Mouse (Mus musculus) thymus, adult 2 months (tissue): Measurements from ENCODE around the gene Zfp944. TPM values are rescaled to one million over a fixed set of nuclear protein-coding genes. Genes with fewer than 3 reads are reported as not detected.
"Not testable (repeated sequence)": the region's sequence is repeated elsewhere in the genome, so short reads cannot be mapped to it uniquely, and the experiment has no call there.

Experiments used
- DNase-seq: peaks from one replicate; pipeline ENCODE4 v3.0.0; 2021
- H3K27ac ChIP-seq: fragments of 200-500 bp; 2 replicates; pipeline ENCODE4 v1.5.1; 2012; ENCODE audit warnings: low read length, control low read depth; ENCODE audit not compliant: control insufficient read depth, insufficient read depth
- H3K27me3 ChIP-seq: fragments of 200-500 bp; 2 replicates; pipeline ENCODE4 v1.6.1; 2012; ENCODE audit warnings: mild to moderate bottlenecking, low read length, moderate library complexity, mixed read lengths; ENCODE audit not compliant: control insufficient read depth, insufficient read depth
- H3K36me3 ChIP-seq: fragments of 200-500 bp; 2 replicates; pipeline ENCODE4 v1.6.1; 2012; ENCODE audit warnings: mild to moderate bottlenecking, low read length, moderate library complexity; ENCODE audit not compliant: control insufficient read depth, insufficient read depth
- H3K4me1 ChIP-seq: fragments of 200-500 bp; replicated peaks from 2 replicates; pipeline ENCODE4 v1.6.1; 2012; ENCODE audit warnings: low read length; ENCODE audit not compliant: control insufficient read depth, insufficient read depth
- H3K4me3 ChIP-seq: fragments of 200-500 bp; 2 replicates; pipeline ENCODE4 v1.5.1; 2012; ENCODE audit warnings: mild to moderate bottlenecking, low read length, control low read depth, moderate library complexity; ENCODE audit not compliant: control insufficient read depth, insufficient read depth
- CTCF ChIP-seq: fragments of 200-500 bp; IDR thresholded peaks from 2 replicates; pipeline ENCODE4 v1.5.1; 2012; ENCODE audit warnings: mild to moderate bottlenecking, control low read depth, low read length, moderate library complexity, borderline replicate concordance; ENCODE audit not compliant: control insufficient read depth, poor library complexity, insufficient read depth; ENCODE audit errors: extremely low read depth
- POLR2A ChIP-seq: fragments of 200-500 bp; IDR thresholded peaks from 2 replicates; pipeline ENCODE4 v1.6.1; 2012; ENCODE audit warnings: mild to moderate bottlenecking, low read length, control low read depth, moderate library complexity; ENCODE audit not compliant: control insufficient read depth, poor library complexity, insufficient read depth; ENCODE audit errors: extremely low read depth
- WGBS: fragments of 180-500 bp; shearing (Covaris S2); methylation state at CpG from one replicate; pipeline ENCODE4 v1.1.7; 2018; 5-methylcytosine and 5-hydroxymethylcytosine counted together
- polyA plus RNA-seq: library from polyadenylated mRNA; depleted of rRNA; stranded (reverse); fragments of >200 nt; gene quantifications from 2 replicates; pipeline ENCODE4 v1.2.3, GENCODE M21; 2012; rRNA removed

Zfp944 gene
- 6.3 and 6.6 TPM in 2 replicates for polyA plus RNA-seq

DNA sequence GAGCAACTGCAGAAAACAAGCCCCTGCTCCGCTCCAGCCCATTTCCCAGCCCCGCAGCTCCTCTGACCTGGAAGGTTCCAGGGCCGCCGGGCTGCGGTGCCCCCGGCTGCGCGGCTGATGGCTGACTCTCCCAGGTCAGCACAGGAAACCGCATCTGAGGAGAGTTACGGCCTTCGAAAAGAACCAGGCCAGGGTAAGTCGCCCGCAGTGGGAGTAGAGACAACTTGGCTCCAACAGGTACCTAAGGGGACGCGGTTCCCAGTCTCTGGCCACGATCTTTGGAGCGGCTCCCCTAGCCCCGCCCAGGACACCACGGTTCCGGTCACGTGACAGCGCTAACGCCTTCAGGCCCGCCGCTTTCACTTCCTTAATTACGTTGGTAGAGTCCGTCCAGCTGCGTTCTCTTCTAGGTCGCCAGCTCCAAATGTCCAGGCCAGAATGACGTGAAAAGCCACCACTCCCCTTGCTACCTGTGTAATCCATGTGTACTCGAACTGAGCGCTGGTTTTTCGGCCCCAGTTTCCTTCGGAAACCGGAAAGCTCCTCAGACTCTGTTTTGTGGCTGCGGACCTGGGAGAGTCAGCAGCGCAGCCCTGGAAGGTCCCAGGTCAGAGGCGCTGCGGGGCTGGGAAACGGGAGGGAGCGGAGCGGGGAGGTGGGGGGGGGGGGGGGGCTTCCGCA, at the start of gene Zfp944, which contains the start of gene Zfp758:
Gene Zfp944 (minus strand): TSS at position 300 of the 681 bp plus-strand sequence.
Gene Zfp758 (plus strand): TSS at position 353 of the 681 bp plus-strand sequence.
- peak within 1 kb of the TSS; percentile 78 for H3K4me3 ChIP-seq
- DNase-seq: peak; percentile 41
- H3K4me1 ChIP-seq, H3K36me3 ChIP-seq, H3K27me3 ChIP-seq: not testable (repeated sequence)
- under 1% methylated on average over 33 of the region's 43 CpGs for WGBS
- H3K27ac ChIP-seq: peak within 1 kb of the TSS; percentile 64; the same call in 1 of the 2 replicates

GRCm38 (mm10) chr17:22410756-22411155, 49.6 kb upstream of the Zfp944 start:
- Histone ChIP-seq H3K4me3 (no peak overlapping the region), H3K27me3 (no peaks in the 10 kb centered on the region), H3K4me1 (no peaks in the 10 kb centered on the region), H3K27ac (no peak overlapping the region), H3K36me3 (no peaks in the 10 kb centered on the region)
- WGBS: 68% methylated on average over 2 of the region's 2 CpGs
- TF ChIP-seq POLR2A: no peak
- no peak for TF ChIP-seq CTCF
- DNase-seq: peak; percentile 40

GRCm38 (mm10) chr17:22363895-22364294, 2.7 kb upstream of the Zfp944 start:
- peaks cover 5% of the 10 kb centered on the region; the same call in 1 of the 2 replicates for H3K36me3 ChIP-seq
- WGBS: 96% methylated on average over 3 of the region's 3 CpGs
- H3K27ac ChIP-seq: no peak overlapping the region
- H3K4me3 ChIP-seq: no peak overlapping the region
- no peaks in the 10 kb centered on the region for H3K27me3 ChIP-seq
- no peak for TF ChIP-seq POLR2A
- no peak for TF ChIP-seq CTCF
- peaks cover 6% of the 10 kb centered on the region for H3K4me1 ChIP-seq
- DNase-seq: no peak

DNA sequence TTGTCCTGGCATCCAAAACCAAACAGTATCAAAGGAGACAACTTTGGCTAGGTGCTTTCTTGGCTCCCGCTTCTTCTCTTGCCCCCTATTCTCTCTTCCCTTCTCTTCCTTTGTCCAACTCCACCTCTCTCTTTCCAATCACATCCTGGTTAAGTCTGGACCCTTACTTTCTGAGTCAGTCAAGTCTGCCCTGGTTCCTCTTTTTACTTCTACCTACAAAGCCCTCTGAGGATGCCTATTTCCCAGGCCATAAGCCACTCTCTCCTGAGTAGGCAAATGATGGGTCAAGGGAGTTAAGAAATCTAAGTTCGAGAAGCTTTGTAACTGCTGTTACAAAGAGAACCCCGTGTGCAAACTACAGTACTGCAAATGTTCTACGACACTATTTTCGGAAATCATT, 628 bp downstream of the Zfp944 start:
- WGBS: 23% methylated on average over 5 of the region's 5 CpGs
- H3K27me3 ChIP-seq: no peaks in the 10 kb centered on the region
- DNase-seq: no peak
- no peak overlapping the region for H3K4me3 ChIP-seq
- H3K36me3 ChIP-seq: peaks cover 5% of the 10 kb centered on the region; the same call in 1 of the 2 replicates
- no peak overlapping the region for H3K27ac ChIP-seq
- peaks cover 6% of the 10 kb centered on the region for H3K4me1 ChIP-seq
- TF ChIP-seq POLR2A (no peak), CTCF (no peak)

GRCm38 (mm10) chr17:22352794-22353193, 8.4 kb downstream of the Zfp944 start:
- H3K36me3 ChIP-seq: no peaks in the 10 kb centered on the region; the same call in 1 of the 2 replicates
- H3K27ac ChIP-seq: no peak overlapping the region
- peak; percentile 40 for DNase-seq
- no peaks in the 10 kb centered on the region for H3K27me3 ChIP-seq
- H3K4me3 ChIP-seq: no peak overlapping the region
- TF ChIP-seq POLR2A: no peak
- no peaks in the 10 kb centered on the region for H3K4me1 ChIP-seq

GRCm38 (mm10) chr17:22315247-22315646, 46.0 kb downstream of the Zfp944 start:
- not testable (repeated sequence) for H3K27ac ChIP-seq, H3K27me3 ChIP-seq, H3K4me3 ChIP-seq, H3K36me3 ChIP-seq, DNase-seq, H3K4me1 ChIP-seq
- 11% methylated on average over 2 of the region's 2 CpGs for WGBS

DNA sequence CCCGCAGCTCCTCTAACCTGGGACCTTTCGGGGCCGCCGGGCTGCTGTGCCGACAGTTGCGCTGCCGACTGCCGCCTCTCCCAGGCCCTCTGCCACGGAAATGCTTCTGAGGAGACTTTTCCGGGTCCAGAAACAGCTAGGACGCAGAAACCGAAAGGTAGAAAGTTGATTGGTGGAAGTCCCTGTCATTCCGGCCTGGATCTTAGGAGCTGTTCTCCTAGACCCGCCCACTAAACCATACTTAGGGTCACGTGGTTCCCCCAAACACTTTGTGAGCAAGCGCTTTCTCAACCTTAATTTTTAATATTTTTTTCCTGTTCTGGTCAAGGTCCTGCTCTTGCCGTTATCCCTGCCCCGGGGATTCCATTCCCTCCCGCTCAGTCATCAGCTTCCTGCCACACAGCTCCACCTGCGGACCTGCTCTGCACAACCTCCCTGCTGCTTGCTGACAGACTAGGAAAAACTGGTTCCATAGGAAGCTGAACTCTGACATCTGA, 46.4 kb downstream of the Zfp944 start, which contains the start of gene CT030661.1:
Gene CT030661.1 (minus strand): TSS at position 108 of the 497 bp plus-strand sequence.
- not testable (repeated sequence) for H3K36me3 ChIP-seq, H3K4me1 ChIP-seq, H3K27me3 ChIP-seq
- under 1% methylated on average over 20 of the region's 20 CpGs for WGBS
- peak within 1 kb of the TSS; percentile 68 for H3K4me3 ChIP-seq
- TF ChIP-seq POLR2A: peak; percentile 77
- peak within 1 kb of the TSS; percentile 31; the same call in 1 of the 2 replicates for H3K27ac ChIP-seq
- DNase-seq: peak; percentile 84

DNA sequence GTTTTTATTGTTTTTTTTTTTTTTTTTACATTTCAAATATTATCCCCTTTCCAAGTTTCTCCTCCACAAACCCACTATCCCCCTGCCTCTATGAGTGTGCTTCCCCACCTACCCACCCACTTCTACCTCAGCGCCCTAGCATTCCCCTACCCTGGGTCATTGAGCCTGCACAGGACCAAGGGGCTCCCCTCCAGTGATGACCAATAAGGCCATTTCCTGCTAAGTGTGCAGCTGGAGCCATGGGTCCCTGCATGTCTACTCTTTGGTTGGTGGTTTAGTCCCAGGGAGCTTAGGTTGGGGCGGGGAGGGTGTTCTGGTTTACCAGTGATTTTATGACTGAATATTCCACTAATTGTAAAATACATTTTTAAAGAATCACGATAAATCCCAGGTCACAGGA, 47.0 kb downstream of the Zfp944 start:
- H3K27me3 ChIP-seq, H3K36me3 ChIP-seq, H3K4me1 ChIP-seq: not testable (repeated sequence)
- DNase-seq: peak; percentile 2
- 4% methylated on average over 3 of the region's 3 CpGs for WGBS
- Histone ChIP-seq H3K27ac (peak overlapping the region; percentile 31; the same call in 1 of the 2 replicates), H3K4me3 (peak overlapping the region; percentile 68)
